Mouse (Mus musculus) embryonic facial prominence, embryonic 15.5 days (tissue): ENCODE results near the gene Cblc. TPM values are rescaled to one million over a fixed set of nuclear protein-coding genes. Genes with fewer than 3 reads are reported as not detected.

Source experiments
- ATAC-seq: fragments of 200-750 bp; cut with Nextera tagmentation; 2 replicates; pipeline ENCODE4 v1.8.0; 2017; ENCODE audit warnings: low read depth, moderate TSS enrichment; ENCODE audit not compliant: insufficient number of reproducible peaks, low FRiP score, low TSS enrichment
- H3K27ac ChIP-seq: fragments of 300-500 bp; sonication (generic); replicated peaks from 2 replicates; pipeline ENCODE4 v1.5.1; 2015; ENCODE audit warnings: mild to moderate bottlenecking, inconsistent platforms
- H3K27me3 ChIP-seq: fragments of 300-500 bp; sonication (generic); 2 replicates; pipeline ENCODE4 v1.6.1; 2015; ENCODE audit warnings: inconsistent platforms
- H3K36me3 ChIP-seq: fragments of 300-500 bp; sonication (generic); 2 replicates; pipeline ENCODE4 v1.6.1; 2015; ENCODE audit warnings: mild to moderate bottlenecking, inconsistent platforms
- H3K4me1 ChIP-seq: fragments of 300-500 bp; sonication (generic); 2 replicates; pipeline ENCODE4 v1.6.1; 2015; ENCODE audit warnings: inconsistent platforms
- H3K4me2 ChIP-seq: fragments of 300-500 bp; sonication (generic); replicated peaks from 2 replicates; pipeline ENCODE4 v1.6.1; 2015; ENCODE audit warnings: mild to moderate bottlenecking, inconsistent platforms
- H3K4me3 ChIP-seq: fragments of 300-500 bp; sonication (generic); replicated peaks from 2 replicates; pipeline ENCODE4 v1.5.1; 2015; ENCODE audit warnings: mild to moderate bottlenecking, inconsistent platforms
- H3K9ac ChIP-seq: fragments of 300-500 bp; sonication (generic); 2 replicates; pipeline ENCODE4 v1.6.1; 2015; ENCODE audit warnings: inconsistent platforms
- H3K9me3 ChIP-seq: fragments of 300-500 bp; sonication (generic); replicated peaks from 2 replicates; pipeline ENCODE4 v1.6.1; 2016; ENCODE audit warnings: inconsistent platforms
- WGBS: fragments of 180-500 bp; shearing (Covaris S2); methylation state at CpG from one replicate; pipeline ENCODE4 v1.1.7; 2015; 5-methylcytosine and 5-hydroxymethylcytosine counted together
- polyA plus RNA-seq: library from polyadenylated mRNA; unstranded; fragments of >200 nt; fragmentation: Nextera tagmentation; extraction: Ambion mirVana; gene quantifications from 2 replicates; pipeline ENCODE4 v1.2.1, GENCODE M21; 2015

The Cblc gene
- polyA plus RNA-seq, 1 experiment from 2014 or later = 17.2 TPM

DNA sequence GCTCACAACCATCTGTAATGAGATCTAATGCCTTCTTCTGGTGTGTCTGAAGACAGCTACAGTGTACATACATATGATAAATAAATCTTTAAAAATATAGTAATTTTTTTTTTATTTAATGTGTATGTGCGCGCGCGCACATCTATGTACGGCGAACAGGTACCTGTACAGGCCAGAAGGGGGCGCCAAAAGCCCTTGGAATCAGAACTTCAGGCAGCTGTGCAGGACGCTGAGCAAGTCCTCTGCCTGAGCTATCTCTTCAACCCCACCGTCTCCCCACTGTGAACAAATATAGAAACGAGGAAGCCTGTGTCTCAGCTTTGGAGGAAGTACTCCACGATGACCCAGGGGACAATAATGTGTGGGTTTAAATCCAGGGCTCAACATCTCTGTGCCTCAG is 56.3 kb downstream of the Cblc start:
- H3K9ac ChIP-seq = no peak overlapping the region
- no peak overlapping the region for H3K4me3 ChIP-seq
- no peaks in the 10 kb centered on the region for H3K9me3 ChIP-seq
- H3K36me3 ChIP-seq = peaks cover 37% of the 10 kb centered on the region
- peaks cover 19% of the 10 kb centered on the region for H3K4me1 ChIP-seq
- no peak overlapping the region for H3K27ac ChIP-seq
- 91% methylated on average over 11 of the region's 11 CpGs for WGBS
- H3K27me3 ChIP-seq = no peaks in the 10 kb centered on the region
- no peak overlapping the region for H3K4me2 ChIP-seq
- no peak for ATAC-seq

DNA sequence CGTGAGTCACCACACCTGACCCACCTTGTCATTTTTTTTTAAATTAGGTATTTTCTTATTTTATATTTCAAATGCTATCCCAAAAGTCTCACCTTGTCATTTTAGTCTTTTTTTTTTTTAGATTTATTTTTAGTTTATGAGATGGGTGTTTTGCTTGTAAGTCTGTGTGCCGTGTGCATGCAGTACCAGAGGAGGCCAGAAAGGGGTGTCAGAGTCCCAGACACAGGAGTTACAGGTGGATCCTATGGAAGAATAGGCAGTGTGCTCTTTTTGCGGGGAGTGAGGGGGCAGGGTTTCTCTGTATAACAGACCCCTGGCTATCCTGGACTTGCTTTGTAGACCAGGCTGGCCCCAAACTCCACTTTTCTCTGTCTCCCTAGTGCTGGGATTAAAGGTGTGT is 57.8 kb downstream of the Cblc start:
- H3K27me3 ChIP-seq = no peaks in the 10 kb centered on the region
- no peak for ATAC-seq
- no peak overlapping the region for H3K27ac ChIP-seq
- no peaks in the 10 kb centered on the region for H3K9me3 ChIP-seq
- H3K9ac ChIP-seq = no peak overlapping the region
- H3K36me3 ChIP-seq = peaks cover 50% of the 10 kb centered on the region
- H3K4me1 ChIP-seq = peaks cover 9% of the 10 kb centered on the region
- WGBS = 90% methylated on average over 3 of the region's 3 CpGs
- no peak overlapping the region for H3K4me2 ChIP-seq
- no peak overlapping the region for H3K4me3 ChIP-seq

DNA sequence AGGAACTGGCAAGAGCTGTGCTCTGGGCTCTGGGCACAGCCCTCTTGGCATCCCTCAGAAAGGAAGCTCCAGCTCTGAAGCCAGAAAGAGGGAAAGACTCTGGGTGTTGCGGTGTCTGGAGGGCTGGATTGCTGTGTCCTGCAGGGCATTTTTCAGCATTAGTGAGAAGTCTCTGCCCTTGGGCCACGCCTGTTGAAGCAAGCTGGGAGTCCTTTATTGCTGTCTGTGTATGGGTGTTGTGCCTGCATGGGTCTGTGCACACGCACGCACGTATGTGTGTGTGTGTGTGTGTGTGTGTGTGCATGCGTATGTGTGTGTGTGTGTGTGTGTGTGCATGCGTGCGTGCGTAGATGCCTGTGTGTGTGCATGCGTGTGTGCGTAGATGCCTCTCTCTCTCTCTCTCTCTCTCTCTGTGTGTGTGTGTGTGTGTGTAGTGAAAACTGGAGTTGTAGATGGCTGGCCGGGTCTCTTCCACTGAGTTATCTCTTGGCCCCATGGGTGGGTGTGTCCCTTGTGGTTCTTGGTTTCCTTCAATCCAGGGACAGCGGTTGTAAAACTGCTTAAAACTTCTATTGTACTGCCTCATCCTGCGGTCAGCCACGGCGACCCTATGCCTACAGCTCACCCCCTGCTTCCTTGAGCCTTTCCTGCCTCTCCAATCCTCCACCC is 60.1 kb downstream of the Cblc start:
- Histone ChIP-seq H3K27ac (no peak overlapping the region), H3K4me2 (no peak overlapping the region), H3K4me1 (peaks cover 3% of the 10 kb centered on the region), H3K9me3 (no peaks in the 10 kb centered on the region), H3K27me3 (no peaks in the 10 kb centered on the region), H3K9ac (no peak overlapping the region), H3K4me3 (no peak overlapping the region), H3K36me3 (peaks cover 64% of the 10 kb centered on the region)
- no peak for ATAC-seq
- WGBS = 91% methylated on average over 16 of the region's 16 CpGs

GRCm38 (mm10) chr7:19734178-19734666 is 62.4 kb downstream of the Cblc start:
- Histone ChIP-seq H3K9ac (no peak overlapping the region), H3K4me2 (no peak overlapping the region), H3K27me3 (no peaks in the 10 kb centered on the region), H3K9me3 (no peaks in the 10 kb centered on the region), H3K36me3 (peaks cover 84% of the 10 kb centered on the region), H3K4me1 (no peaks in the 10 kb centered on the region), H3K27ac (no peak overlapping the region), H3K4me3 (no peak overlapping the region)
- no peak for ATAC-seq
- WGBS = 86% methylated on average over 10 of the region's 10 CpGs

Other genes with a start within 250 kb of the Cblc start
- 31.4 and 36.0 TPM in 2 replicates for gene Ppp1r37, start 233.7 kb downstream of the Cblc start, polyA plus RNA-seq
- 1.5 and 2.2 TPM in 2 replicates for gene Zfp296, start 219.5 kb downstream of the Cblc start, polyA plus RNA-seq
- gene Gemin7, start 219.2 kb downstream of the Cblc start, polyA plus RNA-seq = 149 and 162 TPM in 2 replicates
- gene Clasrp, start 192.3 kb downstream of the Cblc start, polyA plus RNA-seq = 58.3 and 66.1 TPM in 2 replicates
- 14.0 and 15.8 TPM in 2 replicates for gene Relb, start 167.4 kb downstream of the Cblc start, polyA plus RNA-seq
- 78.0 and 89.1 TPM in 2 replicates for gene Clptm1, start 131.8 kb downstream of the Cblc start, polyA plus RNA-seq
- 0.67 and 1.3 TPM in 2 replicates for gene Apoc2, start 118.9 kb downstream of the Cblc start, polyA plus RNA-seq
- not detected in 2 replicates for gene Gm44805, start 115.4 kb downstream of the Cblc start, polyA plus RNA-seq
- 0.16 TPM in 1 of 2 replicates, not detected in the other for gene Apoc4, start 115.3 kb downstream of the Cblc start, polyA plus RNA-seq
- gene Apoc1, start 104.1 kb downstream of the Cblc start, polyA plus RNA-seq = 38.9 and 45.8 TPM in 2 replicates
- gene Apoe, start 97.6 kb downstream of the Cblc start, polyA plus RNA-seq = 442 and 474 TPM in 2 replicates
- 146 and 148 TPM in 2 replicates for gene Tomm40, start 81.4 kb downstream of the Cblc start, polyA plus RNA-seq
- 79.6 and 86.6 TPM in 2 replicates for gene Nectin2, start 46.3 kb downstream of the Cblc start, polyA plus RNA-seq
- gene Bcam, start 25.8 kb downstream of the Cblc start, polyA plus RNA-seq = 158 and 163 TPM in 2 replicates
- gene Bcl3, start 26.0 kb upstream of the Cblc start, polyA plus RNA-seq = 4.7 and 6.9 TPM in 2 replicates
- 0.59 TPM in 1 of 2 replicates, not detected in the other for gene Gm19345, start 55.2 kb upstream of the Cblc start, polyA plus RNA-seq
- gene Ceacam16, start 64.5 kb upstream of the Cblc start, polyA plus RNA-seq = not detected in 2 replicates
- 4.1 and 5.5 TPM in 2 replicates for gene Ceacam19, start 91.2 kb upstream of the Cblc start, polyA plus RNA-seq
- gene Pvr, start 124.4 kb upstream of the Cblc start, polyA plus RNA-seq = 13.2 and 14.1 TPM in 2 replicates
- 0.11 TPM in 1 of 2 replicates, not detected in the other for gene Igsf23, start 153.9 kb upstream of the Cblc start, polyA plus RNA-seq
- gene Ceacam20, start 168.6 kb upstream of the Cblc start, polyA plus RNA-seq = not detected in 2 replicates
- not detected in 2 replicates for gene Nlrp9b, start 194.7 kb upstream of the Cblc start, polyA plus RNA-seq